Mouse (Mus musculus) heart, adult 2 months (tissue): ENCODE measurements at regions not wholly inside any gene's neighbourhood (a gene's known extent, or its start where the extent isn't known, plus 50 kb on each side); places are given as distances from the start of the nearest gene placed in this dataset.

Experiments used
- DNase-seq, 2 experiments: peaks; one replicate each; pipeline ENCODE4 v3.0.0; 2021
- H3K27ac ChIP-seq: fragments of 200-600 bp; 2 replicates; pipeline ENCODE4 v1.8.1; 2022
- H3K27me3 ChIP-seq: fragments of 200-500 bp; 2 replicates; pipeline ENCODE4 v1.6.1; 2012; ENCODE audit warnings: mild to moderate bottlenecking, low read length, inconsistent platforms, mixed read lengths; ENCODE audit not compliant: control insufficient read depth, insufficient read depth
- H3K36me3 ChIP-seq: fragments of 200-500 bp; 2 replicates; pipeline ENCODE4 v1.6.1; 2012; ENCODE audit warnings: low read length, inconsistent platforms; ENCODE audit not compliant: control insufficient read depth, insufficient read depth
- H3K4me1 ChIP-seq: fragments of 200-500 bp; 2 replicates; pipeline ENCODE4 v1.6.1; 2011; ENCODE audit warnings: low read length; ENCODE audit not compliant: control insufficient read depth, insufficient read depth
- H3K4me3 ChIP-seq: fragments of 200-600 bp; 2 replicates; pipeline ENCODE4 v1.8.1; 2022
- H3K79me2 ChIP-seq: fragments of 200-500 bp; replicated peaks from 2 replicates; pipeline ENCODE4 v1.6.1; 2012; ENCODE audit warnings: mild to moderate bottlenecking, inconsistent platforms, low read length, moderate library complexity, mixed read lengths; ENCODE audit not compliant: control insufficient read depth, insufficient read depth
- H3K9ac ChIP-seq: fragments of 200-500 bp; 2 replicates; pipeline ENCODE4 v1.6.1; 2012; ENCODE audit warnings: low read depth, mild to moderate bottlenecking, control low read depth, inconsistent platforms, low read length, mixed read lengths
- CTCF ChIP-seq: fragments of 200-600 bp; IDR thresholded peaks from 2 replicates; pipeline ENCODE4 v1.8.1; 2022; ENCODE audit warnings: antibody characterized with exemption, mild to moderate bottlenecking, moderate library complexity
- EP300 ChIP-seq: fragments of 200-500 bp; IDR thresholded peaks from 2 replicates; pipeline ENCODE4 v1.6.1; 2011; ENCODE audit warnings: low read depth, low read length, control low read depth; ENCODE audit not compliant: insufficient read depth
- POLR2A ChIP-seq: fragments of 200-500 bp; IDR thresholded peaks from 2 replicates; pipeline ENCODE4 v1.6.1; 2011; ENCODE audit warnings: mild to moderate bottlenecking, low read depth, low read length, control low read depth; ENCODE audit not compliant: insufficient read depth
- WGBS: fragments of 180-500 bp; shearing (Covaris S2); methylation state at CpG from one replicate; pipeline ENCODE4 v1.1.7; 2018; 5-methylcytosine and 5-hydroxymethylcytosine counted together
- intact Hi-C: fragments of 180-260 bp; cut with DNase I; formaldehyde crosslinking; loops from one replicate; pipeline ENCODE4 v1.15.1; 2025

- no peak for TF ChIP-seq EP300
- no peak for TF ChIP-seq CTCF
- Histone ChIP-seq H3K9ac (no peak overlapping the region), H3K4me1 (no peaks in the 10 kb centered on the region; the same call in 1 of the 2 replicates), H3K36me3 (no peaks in the 10 kb centered on the region), H3K79me2 (no peaks in the 10 kb centered on the region), H3K27me3 (no peaks in the 10 kb centered on the region), H3K27ac (no peak overlapping the region), H3K4me3 (no peak overlapping the region)
- intact Hi-C loops: no loop called here
- 29% methylated on average over 3 of the region's 3 CpGs for WGBS
- no peak for DNase-seq
These were observed 201.7 kb downstream of the Hlx start for GRCm38 (mm10) chr1:184530606-184531320.

GRCm38 (mm10) chr1:184525740-184526139, 206.7 kb downstream of the Hlx start:
- no peak overlapping the region for H3K9ac ChIP-seq
- TF ChIP-seq CTCF (no peak), EP300 (no peak), POLR2A (no peak)
- DNase-seq: no peak
- H3K4me1 ChIP-seq: no peaks in the 10 kb centered on the region; the same call in 1 of the 2 replicates
- H3K79me2 ChIP-seq: no peaks in the 10 kb centered on the region
- no peak overlapping the region for H3K4me3 ChIP-seq
- H3K36me3 ChIP-seq: no peaks in the 10 kb centered on the region
- H3K27ac ChIP-seq: no peak overlapping the region
- WGBS: 87% methylated on average over 4 of the region's 4 CpGs
- H3K27me3 ChIP-seq: no peaks in the 10 kb centered on the region
- intact Hi-C loops: no loop called here

- WGBS: 74% methylated on average over 5 of the region's 5 CpGs
- no peak for TF ChIP-seq CTCF
- TF ChIP-seq POLR2A: no peak
- no peak for TF ChIP-seq EP300
- Histone ChIP-seq H3K27ac (no peak overlapping the region), H3K4me1 (no peaks in the 10 kb centered on the region), H3K9ac (no peak overlapping the region), H3K79me2 (no peaks in the 10 kb centered on the region), H3K27me3 (no peaks in the 10 kb centered on the region), H3K36me3 (no peaks in the 10 kb centered on the region), H3K4me3 (no peak overlapping the region)
- intact Hi-C loops: no loop called here
- peak in 1 of 2 experiments; percentile 54 for DNase-seq
These were observed 212.9 kb downstream of the Hlx start for GRCm38 (mm10) chr1:184519551-184519950.

GRCm38 (mm10) chr1:184504663-184505062, 227.8 kb downstream of the Hlx start:
- Histone ChIP-seq H3K9ac (no peak overlapping the region), H3K27me3 (no peaks in the 10 kb centered on the region), H3K79me2 (no peaks in the 10 kb centered on the region), H3K4me3 (no peak overlapping the region), H3K36me3 (no peaks in the 10 kb centered on the region), H3K27ac (no peak overlapping the region), H3K4me1 (no peaks in the 10 kb centered on the region)
- no peak for TF ChIP-seq CTCF
- TF ChIP-seq EP300: no peak
- TF ChIP-seq POLR2A: no peak
- intact Hi-C loops: no loop called here
- WGBS: 87% methylated on average over 4 of the region's 4 CpGs
- no peak for DNase-seq

GRCm38 (mm10) chr1:184503827-184504355, 228.5 kb downstream of the Hlx start:
- Histone ChIP-seq H3K27me3 (no peaks in the 10 kb centered on the region), H3K79me2 (no peaks in the 10 kb centered on the region), H3K4me1 (peaks cover 5% of the 10 kb centered on the region), H3K27ac (no peak overlapping the region), H3K4me3 (no peak overlapping the region), H3K36me3 (no peaks in the 10 kb centered on the region), H3K9ac (no peak overlapping the region)
- no peak for DNase-seq
- TF ChIP-seq POLR2A (no peak), EP300 (no peak), CTCF (no peak)
- intact Hi-C loops: no loop called here
- 89% methylated on average over 4 of the region's 4 CpGs for WGBS

GRCm38 (mm10) chr1:184500702-184501101, 231.7 kb downstream of the Hlx start:
- WGBS: 89% methylated on average over 5 of the region's 5 CpGs
- Histone ChIP-seq H3K27ac (no peak overlapping the region), H3K79me2 (no peaks in the 10 kb centered on the region), H3K9ac (no peak overlapping the region), H3K27me3 (no peaks in the 10 kb centered on the region), H3K4me1 (peaks cover 6% of the 10 kb centered on the region), H3K4me3 (no peak overlapping the region), H3K36me3 (no peaks in the 10 kb centered on the region)
- intact Hi-C loops: no loop called here
- TF ChIP-seq POLR2A (no peak), CTCF (no peak), EP300 (no peak)
- DNase-seq: no peak
